Mouse (Mus musculus) embryonic facial prominence, embryonic 12.5 days (tissue): ENCODE results near the gene Ndufa12. TPM values are rescaled to one million over a fixed set of nuclear protein-coding genes. Genes with fewer than 3 reads are reported as not detected.

ENCODE experiments used
- ATAC-seq: fragments of 200-750 bp; cut with Nextera tagmentation; 2 replicates; pipeline ENCODE4 v1.8.0; 2017; ENCODE audit not compliant: insufficient number of reproducible peaks, insufficient read depth, low FRiP score, low TSS enrichment
- H3K27ac ChIP-seq: fragments of 300-500 bp; sonication (generic); 2 replicates; pipeline ENCODE4 v1.5.1; 2016; ENCODE audit warnings: mild to moderate bottlenecking
- H3K27me3 ChIP-seq: fragments of 300-500 bp; sonication (generic); 2 replicates; pipeline ENCODE4 v1.6.1; 2016; ENCODE audit warnings: mild to moderate bottlenecking, moderate library complexity
- H3K36me3 ChIP-seq: fragments of 300-500 bp; sonication (generic); 2 replicates; pipeline ENCODE4 v1.6.1; 2016; ENCODE audit warnings: mild to moderate bottlenecking
- H3K4me1 ChIP-seq: fragments of 300-500 bp; sonication (generic); 2 replicates; pipeline ENCODE4 v1.6.1; 2016
- H3K4me2 ChIP-seq: fragments of 300-500 bp; sonication (generic); replicated peaks from 2 replicates; pipeline ENCODE4 v1.6.1; 2016; ENCODE audit warnings: mild to moderate bottlenecking, moderate library complexity
- H3K4me3 ChIP-seq: fragments of 300-500 bp; sonication (generic); 2 replicates; pipeline ENCODE4 v1.5.1; 2016; ENCODE audit warnings: mild to moderate bottlenecking
- H3K9ac ChIP-seq: fragments of 300-500 bp; sonication (generic); 2 replicates; pipeline ENCODE4 v1.6.1; 2016; ENCODE audit warnings: mild to moderate bottlenecking, moderate library complexity
- H3K9me3 ChIP-seq: fragments of 300-500 bp; sonication (generic); 2 replicates; pipeline ENCODE4 v1.6.1; 2016; ENCODE audit warnings: mild to moderate bottlenecking, moderate library complexity
- WGBS: fragments of 180-500 bp; shearing (Covaris S2); methylation state at CpG from one replicate; pipeline ENCODE4 v1.1.7; 2016; 5-methylcytosine and 5-hydroxymethylcytosine counted together
- polyA plus RNA-seq: library from polyadenylated mRNA; unstranded; fragments of >200 nt; fragmentation: Nextera tagmentation; extraction: Ambion mirVana; gene quantifications from 2 replicates; pipeline ENCODE4 v1.2.1, GENCODE M21; 2016

The Ndufa12 gene
- polyA plus RNA-seq, 1 experiment from 2014 or later = 402 TPM

- Histone ChIP-seq H3K4me2 (no peak overlapping the region), H3K27me3 (no peaks in the 10 kb centered on the region), H3K36me3 (peaks cover 68% of the 10 kb centered on the region), H3K9ac (no peak overlapping the region), H3K9me3 (peaks cover 6% of the 10 kb centered on the region; the same call in 1 of the 2 replicates), H3K4me3 (no peak overlapping the region), H3K4me1 (no peaks in the 10 kb centered on the region), H3K27ac (no peak overlapping the region)
- no peak for ATAC-seq
- WGBS = 49% methylated on average over 12 of the region's 12 CpGs
Measured at GRCm38 (mm10) chr10:94171440-94172130, 26.9 kb upstream of the Ndufa12 start.

GRCm38 (mm10) chr10:94172137-94172536 lies 26.4 kb upstream of the Ndufa12 start:
- H3K9me3 ChIP-seq = peaks cover 6% of the 10 kb centered on the region; the same call in 1 of the 2 replicates
- no peak overlapping the region for H3K4me3 ChIP-seq
- H3K9ac ChIP-seq = no peak overlapping the region
- no peaks in the 10 kb centered on the region for H3K4me1 ChIP-seq
- H3K36me3 ChIP-seq = peaks cover 63% of the 10 kb centered on the region
- no peaks in the 10 kb centered on the region for H3K27me3 ChIP-seq
- no peak for ATAC-seq
- no peak overlapping the region for H3K27ac ChIP-seq
- H3K4me2 ChIP-seq = no peak overlapping the region
- 68% methylated on average over 11 of the region's 11 CpGs for WGBS

GRCm38 (mm10) chr10:94172706-94173105 lies 25.8 kb upstream of the Ndufa12 start:
- no peak overlapping the region for H3K4me2 ChIP-seq
- H3K4me3 ChIP-seq = no peak overlapping the region
- no peak for ATAC-seq
- H3K27me3 ChIP-seq = no peaks in the 10 kb centered on the region
- no peak overlapping the region for H3K9ac ChIP-seq
- 67% methylated on average over 6 of the region's 6 CpGs for WGBS
- peaks cover 6% of the 10 kb centered on the region; the same call in 1 of the 2 replicates for H3K9me3 ChIP-seq
- H3K27ac ChIP-seq = no peak overlapping the region
- no peaks in the 10 kb centered on the region for H3K4me1 ChIP-seq
- H3K36me3 ChIP-seq = peaks cover 59% of the 10 kb centered on the region

- peaks cover 50% of the 10 kb centered on the region for H3K36me3 ChIP-seq
- no peak for ATAC-seq
- peaks cover 6% of the 10 kb centered on the region; the same call in 1 of the 2 replicates for H3K9me3 ChIP-seq
- H3K4me2 ChIP-seq = no peak overlapping the region
- H3K27me3 ChIP-seq = no peaks in the 10 kb centered on the region
- H3K4me1 ChIP-seq = no peaks in the 10 kb centered on the region
- WGBS = 80% methylated on average over 7 of the region's 7 CpGs
- H3K9ac ChIP-seq = no peak overlapping the region
- H3K4me3 ChIP-seq = no peak overlapping the region
- H3K27ac ChIP-seq = no peak overlapping the region
Measured at GRCm38 (mm10) chr10:94174652-94175051, 23.9 kb upstream of the Ndufa12 start.

GRCm38 (mm10) chr10:94183199-94183598 lies 15.3 kb upstream of the Ndufa12 start:
- no peak for ATAC-seq
- Histone ChIP-seq H3K9ac (no peak overlapping the region), H3K4me1 (no peaks in the 10 kb centered on the region), H3K9me3 (no peaks in the 10 kb centered on the region), H3K36me3 (peaks cover 54% of the 10 kb centered on the region), H3K4me3 (no peak overlapping the region), H3K27me3 (no peaks in the 10 kb centered on the region), H3K27ac (no peak overlapping the region), H3K4me2 (no peak overlapping the region)
- WGBS = 73% methylated on average over 4 of the region's 4 CpGs

DNA sequence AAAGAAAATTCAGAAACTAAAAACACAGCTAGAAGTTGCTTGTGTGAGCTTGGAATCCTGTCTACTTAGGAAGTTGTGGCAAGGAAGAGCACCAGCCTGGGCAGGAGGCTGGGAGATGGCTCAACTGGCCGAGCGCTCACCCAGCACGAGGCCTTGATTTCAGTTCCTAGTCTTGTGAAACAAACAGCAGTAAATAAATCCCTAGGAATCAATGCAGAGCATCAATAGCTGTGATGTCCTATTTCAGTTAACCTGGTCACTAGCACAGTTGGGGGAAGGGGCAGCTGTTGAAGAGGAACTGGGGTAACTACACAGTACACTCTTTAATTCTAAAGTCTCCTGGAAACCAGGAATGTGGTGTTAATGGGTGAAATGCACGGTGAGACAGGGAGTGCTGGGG lies 6.5 kb downstream of the Ndufa12 start:
- Histone ChIP-seq H3K4me3 (no peak overlapping the region), H3K27me3 (no peaks in the 10 kb centered on the region), H3K36me3 (peaks cover 51% of the 10 kb centered on the region), H3K9ac (no peak overlapping the region), H3K9me3 (no peaks in the 10 kb centered on the region), H3K4me1 (no peaks in the 10 kb centered on the region), H3K27ac (no peak overlapping the region), H3K4me2 (no peak overlapping the region)
- no peak for ATAC-seq
- 90% methylated on average over 4 of the region's 4 CpGs for WGBS

- H3K4me2 ChIP-seq = no peak overlapping the region
- no peak overlapping the region for H3K4me3 ChIP-seq
- no peak overlapping the region for H3K27ac ChIP-seq
- H3K9ac ChIP-seq = no peak overlapping the region
- no peak for ATAC-seq
- no peaks in the 10 kb centered on the region for H3K4me1 ChIP-seq
- WGBS = 77% methylated on average over 6 of the region's 6 CpGs
- H3K27me3 ChIP-seq = no peaks in the 10 kb centered on the region
- H3K36me3 ChIP-seq = peaks cover 43% of the 10 kb centered on the region
- no peaks in the 10 kb centered on the region for H3K9me3 ChIP-seq
Measured at GRCm38 (mm10) chr10:94210718-94211618, 12.4 kb downstream of the Ndufa12 start.

DNA sequence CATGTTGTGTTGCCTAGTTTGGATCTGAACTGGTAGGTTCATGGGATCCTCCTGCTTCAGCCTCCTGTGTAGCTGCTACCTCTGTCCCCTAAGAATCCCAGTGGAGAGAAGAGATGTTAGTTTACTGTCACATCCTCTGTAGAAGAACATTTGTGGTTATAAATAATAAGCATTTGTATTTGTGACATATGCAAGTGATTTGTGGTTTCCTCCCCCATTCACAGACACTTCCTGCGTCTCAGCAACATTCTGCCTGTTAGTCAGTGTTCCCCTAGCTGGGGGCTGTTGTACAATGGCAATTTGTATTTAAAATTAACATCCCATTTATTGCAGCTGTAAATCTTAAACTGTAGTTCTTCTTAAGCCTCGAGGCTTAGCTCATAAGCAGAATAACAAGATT lies 13.2 kb downstream of the Ndufa12 start:
- Histone ChIP-seq H3K27me3 (no peaks in the 10 kb centered on the region), H3K36me3 (peaks cover 35% of the 10 kb centered on the region), H3K4me3 (no peak overlapping the region), H3K27ac (no peak overlapping the region), H3K4me1 (no peaks in the 10 kb centered on the region), H3K9me3 (no peaks in the 10 kb centered on the region), H3K9ac (no peak overlapping the region), H3K4me2 (no peak overlapping the region)
- 47% methylated on average over 2 of the region's 2 CpGs for WGBS
- no peak for ATAC-seq

DNA sequence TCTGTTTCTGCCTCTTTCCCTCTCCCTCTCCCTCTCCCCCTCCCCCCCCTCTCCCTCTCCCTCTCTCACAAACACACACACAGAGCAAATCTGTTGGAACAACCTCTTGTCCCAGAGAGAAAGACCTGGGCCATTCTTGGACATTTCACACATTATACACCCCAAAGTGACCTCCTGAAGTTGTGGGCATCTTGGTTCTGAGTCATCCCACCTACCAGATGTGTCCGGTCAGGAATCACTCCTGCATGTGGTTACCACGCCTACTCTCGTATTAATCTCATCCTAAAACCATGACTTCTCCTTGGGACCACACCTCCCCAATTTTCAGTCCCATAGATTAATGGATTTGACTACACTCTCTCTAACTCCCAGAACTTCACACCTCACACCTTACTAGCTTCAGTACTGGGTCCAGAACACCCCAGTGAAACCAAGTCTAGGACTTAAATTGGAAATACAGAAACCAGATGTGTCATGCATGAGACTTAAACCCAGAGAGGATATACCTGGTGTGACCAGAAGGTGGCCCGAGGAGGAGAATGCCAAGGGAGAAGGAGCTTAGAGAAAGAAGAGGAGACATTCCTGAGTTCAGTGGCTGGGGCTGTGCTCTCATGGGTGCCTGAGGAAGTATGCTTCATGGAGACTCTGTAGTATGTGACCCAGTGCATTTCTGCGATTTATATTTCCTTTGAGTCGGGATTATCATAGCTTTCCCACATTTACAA lies 26.7 kb downstream of the Ndufa12 start:
- no peak overlapping the region for H3K9ac ChIP-seq
- H3K9me3 ChIP-seq = no peaks in the 10 kb centered on the region
- H3K4me1 ChIP-seq = no peaks in the 10 kb centered on the region
- WGBS = 74% methylated on average over 6 of the region's 6 CpGs
- no peak for ATAC-seq
- no peaks in the 10 kb centered on the region for H3K27me3 ChIP-seq
- no peak overlapping the region for H3K4me3 ChIP-seq
- peaks cover 10% of the 10 kb centered on the region for H3K36me3 ChIP-seq
- H3K27ac ChIP-seq = no peak overlapping the region
- no peak overlapping the region for H3K4me2 ChIP-seq

- no peaks in the 10 kb centered on the region for H3K27me3 ChIP-seq
- H3K4me1 ChIP-seq = no peaks in the 10 kb centered on the region
- no peak overlapping the region for H3K27ac ChIP-seq
- no peak overlapping the region for H3K4me2 ChIP-seq
- no peak for ATAC-seq
- H3K9me3 ChIP-seq = no peaks in the 10 kb centered on the region
- WGBS = 65% methylated on average over 19 of the region's 19 CpGs
- H3K36me3 ChIP-seq = no peaks in the 10 kb centered on the region
- H3K9ac ChIP-seq = no peak overlapping the region
- no peak overlapping the region for H3K4me3 ChIP-seq
Measured at GRCm38 (mm10) chr10:94230172-94230981, 31.9 kb downstream of the Ndufa12 start.

DNA sequence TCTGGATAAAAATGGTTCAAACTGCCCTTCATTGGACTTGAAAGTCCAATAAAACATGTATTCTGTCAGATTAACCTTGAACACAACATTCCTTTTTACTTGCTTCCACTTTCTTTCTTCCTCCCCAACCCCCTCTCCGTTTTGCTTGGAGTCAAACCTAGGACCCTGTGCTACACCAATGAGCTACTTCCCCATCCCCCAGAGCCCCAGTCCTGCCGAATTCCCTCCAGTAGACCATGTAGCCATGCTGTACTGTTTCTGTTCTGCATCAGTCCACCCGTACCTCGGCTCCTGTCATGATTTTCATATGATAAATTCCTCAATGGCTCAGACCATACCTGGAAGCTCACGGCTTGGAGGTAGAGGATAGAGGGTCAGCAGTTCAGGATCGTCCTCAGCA lies 32.5 kb downstream of the Ndufa12 start:
- Histone ChIP-seq H3K4me1 (no peaks in the 10 kb centered on the region), H3K4me2 (no peak overlapping the region), H3K27me3 (no peaks in the 10 kb centered on the region), H3K4me3 (no peak overlapping the region), H3K9ac (no peak overlapping the region), H3K36me3 (no peaks in the 10 kb centered on the region), H3K9me3 (no peaks in the 10 kb centered on the region), H3K27ac (no peak overlapping the region)
- no peak for ATAC-seq
- WGBS = 85% methylated on average over 6 of the region's 6 CpGs
